Mouse (Mus musculus): ENCODE measurements at regions not wholly inside any gene's neighbourhood (a gene's known extent, or its start where the extent isn't known, plus 50 kb on each side); places are given as distances from the start of the nearest gene placed in this dataset.
"Not testable (repeated sequence)": the region's sequence is repeated elsewhere in the genome, so short reads cannot be mapped to it uniquely, and the experiment has no call there.

- peak; percentile 19 to 44 for DNase-seq
Measured at GRCm38 (mm10) chr13:60479043-60479861, 122.5 kb upstream of the Dapk1 start.

GRCm38 (mm10) chr13:60479862-60480730 is 121.7 kb upstream of the Dapk1 start:
- no peak for DNase-seq

GRCm38 (mm10) chr13:60480731-60481431 is 120.9 kb upstream of the Dapk1 start:
- no peak for DNase-seq

- not testable (repeated sequence) for DNase-seq
Measured at GRCm38 (mm10) chr13:60481451-60481850, 120.3 kb upstream of the Dapk1 start.

- no peak for DNase-seq
Measured at GRCm38 (mm10) chr13:60481946-60482345, 119.8 kb upstream of the Dapk1 start.

- DNase-seq, result peak; percentile 52 to 59
Measured at GRCm38 (mm10) chr13:60486105-60486504, 115.6 kb upstream of the Dapk1 start.

- DNase-seq, result no peak
Measured at GRCm38 (mm10) chr13:60486871-60487270, 114.9 kb upstream of the Dapk1 start.

- peak; percentile 51 to 53 for DNase-seq
Measured at GRCm38 (mm10) chr13:60488131-60488883, 113.4 kb upstream of the Dapk1 start.

GRCm38 (mm10) chr13:60488884-60489265 is 112.9 kb upstream of the Dapk1 start:
- DNase-seq, result no peak

- no peak for DNase-seq
Measured at GRCm38 (mm10) chr13:60491948-60492464, 109.7 kb upstream of the Dapk1 start.

- no peak for DNase-seq
Measured at GRCm38 (mm10) chr13:60493836-60494235, 107.9 kb upstream of the Dapk1 start.

GRCm38 (mm10) chr13:60497714-60498400 is 103.9 kb upstream of the Dapk1 start:
- no peak for DNase-seq

GRCm38 (mm10) chr13:60504196-60504595 is 97.6 kb upstream of the Dapk1 start:
- no peak for DNase-seq

GRCm38 (mm10) chr13:60507611-60508010 is 94.1 kb upstream of the Dapk1 start:
- DNase-seq, result no peak

- DNase-seq, result no peak
Measured at GRCm38 (mm10) chr13:60508054-60508453, 93.7 kb upstream of the Dapk1 start.

GRCm38 (mm10) chr13:60508856-60509255 is 92.9 kb upstream of the Dapk1 start:
- no peak for DNase-seq

GRCm38 (mm10) chr13:60511101-60511500 is 90.6 kb upstream of the Dapk1 start:
- DNase-seq, result no peak

GRCm38 (mm10) chr13:60511628-60512027 is 90.1 kb upstream of the Dapk1 start:
- no peak for DNase-seq

GRCm38 (mm10) chr13:60513756-60514155 is 88.0 kb upstream of the Dapk1 start:
- DNase-seq, result no peak

- DNase-seq, result no peak
Measured at GRCm38 (mm10) chr13:60514806-60515205, 86.9 kb upstream of the Dapk1 start.

GRCm38 (mm10) chr13:60518010-60518409 is 83.7 kb upstream of the Dapk1 start:
- DNase-seq, result no peak

- no peak for DNase-seq
Measured at GRCm38 (mm10) chr13:60519708-60520107, 82.0 kb upstream of the Dapk1 start.
